Mouse (Mus musculus): Measurements from ENCODE around the gene Dffa. TPM values are rescaled to one million over a fixed set of nuclear protein-coding genes. Genes with fewer than 3 reads are reported as not detected.
"Not testable (repeated sequence)": the region's sequence is repeated elsewhere in the genome, so short reads cannot be mapped to it uniquely, and the experiment has no call there.

Gene Dffa
- total RNA-seq, 2 experiments from 2014 or later, result 35.6 to 41.7 TPM

- intact Hi-C loops (cut with DNase I), result loop anchor here (10.0 kb wide), 1 partner anchor 1025 kb away; no protein-coding TSS in a partner anchor
- DNase-seq, result not testable (repeated sequence)
Measured at GRCm38 (mm10) chr4:149169926-149170325, 66.0 kb downstream of the Dffa start.

Other genes with a start within 250 kb of the Dffa start
- 10 to 100 TPM; 21.5 to 23.5 TPM for gene Pex14, start 4.3 kb upstream of the Dffa start, total RNA-seq (2021)
- not detected for gene Cort, start 22.6 kb downstream of the Dffa start, total RNA-seq (2021)
- 1 to 10 TPM; 7.9 to 8.6 TPM for gene Cenps, start 33.5 kb downstream of the Dffa start, total RNA-seq (2021)
- 10 to 100 TPM; 36.1 to 42.7 TPM for gene Pgd, start 62.6 kb downstream of the Dffa start, total RNA-seq (2021)
- gene Kif1b, start 203.5 kb downstream of the Dffa start, total RNA-seq (2021), result 100 to 1,000 TPM; 148 to 157 TPM